Mouse (Mus musculus): ENCODE data around the gene Oas1c.
"Not testable (repeated sequence)": the region's sequence is repeated elsewhere in the genome, so short reads cannot be mapped to it uniquely, and the experiment has no call there.

Oas1c gene

GRCm38 (mm10) chr5:120811951-120812819 lies at the start of gene Oas1c:
Gene Oas1c, minus strand, starts transcription at chr5:120812514.
- peak; percentile 90 for DNase-seq

- no peak for DNase-seq
Measured at GRCm38 (mm10) chr5:120861121-120861520, 48.8 kb upstream of the Oas1c start, which contains the start of gene Oas1h. Gene Oas1h, plus strand, starts transcription at chr5:120861421.

DNA sequence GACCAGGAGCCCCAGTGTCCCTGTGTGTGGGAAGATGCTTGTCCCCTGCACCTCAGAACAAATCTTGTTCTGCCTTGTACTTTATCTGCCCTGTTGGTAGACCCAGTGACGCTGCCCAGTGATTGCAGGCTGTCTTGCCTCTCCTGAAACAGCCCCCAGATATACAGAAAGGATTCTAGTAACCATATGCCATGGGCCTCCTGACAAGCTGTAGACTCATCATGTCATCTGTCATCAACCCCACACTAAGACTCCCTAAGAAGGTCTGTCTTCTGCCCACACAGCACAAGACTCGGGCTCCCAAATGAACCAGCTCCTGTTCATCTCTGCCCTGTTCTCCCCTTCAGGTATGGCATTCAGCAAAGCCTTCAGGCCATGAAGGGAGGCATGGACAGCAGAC lies 46.9 kb upstream of the Oas1c start:
- no peak for DNase-seq

DNA sequence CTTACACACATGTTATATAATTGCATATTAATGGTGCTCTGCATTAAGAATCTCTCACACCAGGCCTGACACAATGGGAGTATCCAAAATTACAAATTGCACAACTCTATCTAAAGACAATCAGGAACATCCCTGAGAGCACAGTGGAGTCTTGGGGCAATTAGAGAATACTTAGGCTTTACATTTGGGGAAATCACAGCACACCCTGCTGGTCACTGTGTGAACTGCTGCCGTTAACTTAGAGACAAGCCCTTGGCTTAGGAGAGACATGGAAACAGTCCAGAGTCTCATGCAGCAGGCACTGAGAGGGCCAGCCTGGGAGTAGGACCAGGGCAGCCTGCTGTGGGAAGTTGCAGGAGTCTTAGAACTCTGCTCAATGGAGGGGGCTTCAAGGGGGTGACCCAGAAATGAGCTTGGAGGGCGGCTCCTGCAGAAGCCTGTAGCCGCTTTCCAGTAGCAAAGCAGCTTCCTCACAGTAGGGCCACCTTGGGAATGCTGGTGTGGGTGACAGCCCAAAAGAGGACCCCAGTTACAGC lies 37.4 kb upstream of the Oas1c start:
- DNase-seq, result peak; percentile 51

DNA sequence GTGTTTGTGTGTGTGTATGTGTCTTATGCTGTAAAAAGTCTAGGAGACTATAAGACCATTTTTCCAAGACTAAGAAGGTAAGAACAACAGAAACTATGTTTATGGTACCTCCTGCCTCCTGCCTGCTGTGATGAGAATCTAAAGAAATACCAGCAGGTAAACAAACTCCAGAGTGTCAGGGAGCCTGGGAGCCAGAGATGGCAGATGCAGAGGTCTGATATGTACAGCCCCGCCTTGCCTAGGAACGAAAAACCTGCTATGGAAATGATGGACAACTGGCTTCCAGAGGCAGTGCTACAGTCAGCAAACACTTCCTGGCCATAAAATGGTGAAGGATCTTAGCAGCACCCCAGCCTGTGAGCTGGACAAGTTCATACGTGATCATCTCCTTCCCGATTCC lies 34.8 kb upstream of the Oas1c start, which contains the start of gene Oas1f:
Gene Oas1f (plus strand): TSS at position 301 of the 400 bp plus-strand sequence.
- DNase-seq, result no peak

GRCm38 (mm10) chr5:120844713-120845112 lies 32.4 kb upstream of the Oas1c start:
- DNase-seq, result no peak

DNA sequence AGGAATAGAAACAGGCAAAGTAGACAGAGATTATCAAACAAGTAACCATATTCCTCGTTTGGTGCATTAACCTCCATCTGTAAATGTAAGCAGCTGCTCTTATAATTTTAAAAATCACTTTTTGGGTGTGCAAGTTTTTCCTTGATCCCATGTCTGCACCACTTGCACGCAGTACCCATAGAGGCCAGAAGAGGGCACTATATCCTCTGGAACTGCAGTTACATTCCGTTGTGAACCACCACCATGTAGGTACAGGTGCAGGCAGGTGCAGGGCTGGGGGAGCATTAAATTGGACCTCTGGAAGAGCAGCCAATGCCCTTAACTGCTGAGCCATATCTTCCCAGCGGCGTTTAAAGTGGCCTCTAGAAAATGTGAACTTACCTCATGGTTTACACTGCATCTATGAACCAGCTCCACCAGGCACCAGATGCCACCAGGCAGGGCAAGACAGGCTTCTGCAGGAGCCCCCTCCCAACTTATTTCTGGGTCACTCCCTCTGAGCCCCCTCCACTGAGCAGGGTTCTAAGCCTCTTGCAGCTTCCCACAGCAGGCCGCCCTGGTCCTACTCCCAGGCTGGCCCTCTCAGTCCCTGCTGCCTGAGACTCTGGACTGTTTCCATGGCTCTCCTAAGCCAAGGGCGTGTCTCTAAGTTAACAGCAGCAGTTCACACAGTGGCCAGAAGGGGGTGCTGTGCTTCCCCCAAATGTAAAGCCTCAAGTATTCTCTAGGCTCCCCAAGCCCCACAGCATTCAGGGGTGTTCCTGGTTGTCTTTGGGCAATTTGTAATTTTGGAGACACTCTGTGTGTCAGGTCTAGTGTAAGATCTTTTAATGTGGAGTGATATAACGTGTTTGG lies 24.6 kb upstream of the Oas1c start:
- DNase-seq, result peak; percentile 54

DNA sequence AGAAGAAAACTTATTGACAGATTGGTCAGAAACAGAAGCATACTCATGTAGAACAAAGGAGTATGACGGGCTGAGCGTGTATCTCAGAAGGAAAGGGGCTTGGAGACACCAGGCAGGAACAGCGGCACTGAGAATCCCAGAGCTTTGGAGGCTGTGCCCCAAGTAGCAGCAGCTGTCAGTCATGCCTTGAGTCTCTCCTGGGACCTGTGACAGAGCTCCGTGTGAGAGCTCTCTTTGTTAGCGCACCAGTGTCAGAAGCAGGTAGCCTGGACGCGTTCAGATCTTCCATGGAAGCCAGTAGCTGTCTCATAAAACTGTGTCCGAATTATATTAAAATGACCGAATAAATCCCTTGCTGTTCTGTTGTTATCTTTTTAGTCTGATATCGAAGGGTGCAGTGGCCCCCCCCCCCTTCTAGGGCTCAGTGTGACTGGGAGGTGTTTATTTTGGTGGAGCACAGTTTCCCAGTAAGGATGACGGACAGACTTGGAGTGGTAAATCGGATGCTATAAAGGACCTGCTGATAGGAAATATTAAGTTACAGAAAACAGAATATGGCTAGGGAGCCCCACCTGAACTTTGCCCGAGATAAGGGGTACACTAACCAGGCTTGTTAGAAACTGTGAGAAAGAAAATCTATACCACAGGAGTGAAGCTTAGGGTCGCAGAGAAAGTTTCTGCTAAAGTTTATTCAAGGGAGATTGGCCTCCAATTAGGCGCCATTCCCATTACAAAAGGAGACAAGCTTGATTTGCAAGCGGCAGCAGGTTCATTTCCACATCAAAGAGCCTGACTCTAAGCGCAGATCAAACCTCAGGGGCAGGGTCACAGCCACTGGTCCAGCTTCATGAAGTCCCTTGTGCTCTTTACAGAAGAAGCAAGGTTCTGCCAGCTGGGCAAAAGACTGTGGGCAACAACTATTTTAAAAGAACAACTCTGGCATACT lies 21.3 kb upstream of the Oas1c start:
- no peak for DNase-seq

DNA sequence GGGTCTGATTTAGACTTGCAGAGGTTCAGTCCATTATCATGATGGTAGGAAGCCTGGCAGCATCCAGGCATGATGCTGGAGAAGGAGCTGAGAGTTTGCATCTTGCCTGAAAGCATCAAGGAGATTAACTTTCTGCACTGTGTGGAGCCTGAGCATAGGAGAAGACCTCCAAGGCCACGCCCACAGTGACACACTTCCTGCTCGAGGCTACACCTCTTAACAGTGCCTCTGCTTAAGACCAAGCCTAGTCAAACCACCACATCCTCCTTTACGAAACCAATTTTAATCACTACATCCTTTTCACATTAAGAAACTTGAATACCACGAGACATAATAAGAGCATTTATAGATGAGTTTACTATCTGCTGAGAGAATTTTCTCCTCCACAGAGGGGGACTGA lies 18.7 kb upstream of the Oas1c start:
- no peak for DNase-seq

DNA sequence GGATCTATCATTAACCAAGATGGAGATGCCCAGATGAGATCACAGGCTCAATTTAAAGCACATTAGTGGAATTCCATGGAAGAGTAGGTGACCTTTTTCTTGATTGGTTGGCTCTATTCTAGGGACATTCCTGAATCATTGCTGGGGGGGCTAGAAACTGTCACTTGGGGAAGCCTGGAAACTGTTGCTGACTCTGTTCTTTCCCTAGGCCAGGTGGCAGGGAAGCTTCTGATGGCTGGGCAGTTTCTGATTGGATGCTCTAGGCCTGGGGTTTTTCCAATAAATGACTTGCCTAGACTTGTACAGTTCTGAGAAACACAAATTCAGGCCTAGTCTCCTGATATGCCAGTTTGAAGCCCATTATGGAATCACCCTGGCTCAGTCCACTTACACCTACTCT lies 6.7 kb upstream of the Oas1c start:
- no peak for DNase-seq

GRCm38 (mm10) chr5:120815949-120816348 lies 3.6 kb upstream of the Oas1c start:
- peak; percentile 51 for DNase-seq

DNA sequence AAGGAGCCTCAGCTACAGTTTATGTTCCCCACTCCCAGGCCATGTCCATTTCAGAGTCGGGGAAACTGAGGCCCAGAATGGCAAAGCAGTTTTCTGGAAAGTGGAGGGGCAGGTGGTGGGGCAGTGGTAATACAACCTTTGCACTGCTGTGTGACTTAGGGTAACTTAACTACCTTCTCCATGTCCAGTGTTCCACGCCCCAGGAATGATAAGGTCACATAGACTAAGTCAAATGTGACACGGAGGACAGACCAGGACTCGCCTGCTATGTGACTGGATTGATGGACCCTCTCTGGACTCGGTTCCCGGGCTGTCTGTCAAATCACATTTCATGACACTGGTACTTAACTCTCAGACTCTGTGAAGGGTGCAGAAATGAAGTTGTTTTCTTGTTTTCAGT lies 709 bp upstream of the Oas1c start:
- DNase-seq, result no peak

GRCm38 (mm10) chr5:120809171-120809570 lies 3.1 kb downstream of the Oas1c start:
- DNase-seq, result peak; percentile 9

GRCm38 (mm10) chr5:120806458-120806857 lies 5.9 kb downstream of the Oas1c start:
- peak; percentile 70 for DNase-seq

DNA sequence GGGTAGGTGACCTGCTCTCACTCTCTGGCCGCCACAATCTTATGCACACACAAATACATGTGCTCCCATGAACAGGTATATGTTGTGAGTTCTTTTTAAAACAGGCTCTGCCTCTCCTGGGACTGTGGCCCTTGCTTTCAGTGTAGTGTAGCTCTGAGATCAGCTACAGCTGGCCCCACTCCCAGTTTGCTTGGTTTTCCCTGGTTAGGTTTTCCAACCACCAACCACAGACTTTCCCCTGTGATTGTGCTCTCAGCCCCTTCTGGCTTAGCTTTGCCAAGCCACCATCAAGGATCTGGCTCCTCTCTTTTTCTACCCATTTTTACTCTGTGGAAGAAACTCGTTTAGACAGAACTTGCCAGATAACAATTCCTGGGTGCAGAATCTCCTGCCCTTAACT lies 8.7 kb downstream of the Oas1c start:
- DNase-seq, result no peak

GRCm38 (mm10) chr5:120798943-120799342 lies 13.4 kb downstream of the Oas1c start:
- DNase-seq, result not testable (repeated sequence)

DNA sequence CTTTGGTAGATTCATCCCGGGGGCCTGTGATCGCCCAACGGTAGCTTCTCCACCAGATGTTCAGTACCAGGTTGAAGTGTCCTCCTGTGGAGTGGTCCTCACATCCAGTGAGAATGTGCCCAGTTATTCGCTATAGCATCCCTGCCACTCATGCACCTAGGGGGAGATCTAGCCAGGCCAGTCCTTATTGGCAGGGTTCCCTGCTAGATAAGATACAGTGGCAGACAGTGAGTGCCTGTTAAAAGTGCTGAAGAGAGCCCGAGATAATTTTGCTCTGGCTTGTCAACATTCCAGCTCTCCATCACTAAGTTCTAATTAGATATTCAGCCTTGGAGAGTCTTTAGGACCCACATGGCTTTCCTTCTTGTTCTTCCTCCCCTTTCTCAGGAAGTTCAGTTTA lies 14.2 kb downstream of the Oas1c start:
- not testable (repeated sequence) for DNase-seq

- DNase-seq, result not testable (repeated sequence)
Measured at GRCm38 (mm10) chr5:120795480-120796034, 16.8 kb downstream of the Oas1c start, which contains the start of gene Oas1e. Gene Oas1e, minus strand, starts transcription at chr5:120795530.

DNA sequence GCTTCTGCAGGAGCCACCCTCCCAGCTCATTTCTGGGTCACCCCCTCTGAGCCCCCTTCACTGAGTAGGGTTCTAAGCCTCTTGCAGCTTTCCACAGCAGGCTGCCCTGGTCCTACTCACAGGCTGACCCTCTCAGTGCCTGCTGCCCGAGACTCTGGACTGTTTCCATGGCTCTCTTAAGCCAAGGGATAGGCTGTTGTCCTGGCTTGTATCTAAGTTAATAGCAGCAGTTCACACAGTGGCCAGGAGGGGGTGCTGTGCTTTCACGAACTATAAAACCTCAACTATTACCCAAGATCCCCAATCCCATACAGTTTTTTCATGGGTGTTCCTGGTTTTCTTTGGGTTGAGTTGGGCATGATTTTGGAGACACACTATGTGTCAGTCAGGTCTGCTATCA lies 19.3 kb downstream of the Oas1c start:
- peak; percentile 66 for DNase-seq

GRCm38 (mm10) chr5:120787042-120787441 lies 25.3 kb downstream of the Oas1c start:
- DNase-seq, result no peak

DNA sequence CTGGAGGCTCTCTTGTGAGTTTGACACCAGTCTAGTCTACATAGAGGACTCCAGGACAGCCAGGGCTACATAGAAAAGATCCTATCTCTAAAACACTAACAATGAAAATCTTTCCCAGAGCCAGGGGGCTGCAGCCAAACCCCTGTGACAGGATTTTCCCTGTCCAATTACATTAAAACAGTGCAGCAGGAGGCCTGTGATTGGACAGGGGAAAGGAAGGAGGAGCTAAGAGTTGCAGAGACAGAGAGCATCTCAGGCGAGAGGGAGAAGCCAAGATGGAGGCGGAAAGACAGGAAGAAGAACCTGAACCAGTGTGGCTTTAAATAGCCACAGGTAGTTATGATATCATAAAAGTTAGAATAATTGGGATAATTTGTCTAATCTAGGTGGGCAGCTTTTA lies 29.9 kb downstream of the Oas1c start:
- DNase-seq, result no peak

DNA sequence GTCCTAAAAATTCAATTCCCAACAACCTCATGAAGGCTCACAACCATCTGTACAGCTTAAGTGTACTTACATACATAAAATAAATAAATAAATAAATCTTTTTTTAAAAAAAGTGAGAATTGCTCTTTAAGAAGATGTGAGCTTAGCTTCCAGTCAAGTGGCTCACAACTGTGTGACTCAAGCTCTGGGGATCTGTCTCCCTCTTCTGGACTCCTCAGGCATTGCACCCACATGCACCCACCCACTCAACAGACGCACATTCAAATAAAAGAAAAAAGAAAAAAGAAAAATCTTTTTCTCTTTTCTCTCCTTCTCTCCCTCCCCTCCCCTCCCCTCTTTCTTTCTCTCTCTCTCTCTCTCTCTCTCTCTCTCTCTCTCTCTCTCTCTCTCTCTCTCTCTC lies 30.7 kb downstream of the Oas1c start:
- DNase-seq, result no peak
